Mouse (Mus musculus): Measurements from ENCODE around the gene Gm9958. TPM values are rescaled to one million over a fixed set of nuclear protein-coding genes. Genes with fewer than 3 reads are reported as not detected.

Gm9958 gene
- polyA plus RNA-seq, 1 experiment from 2014 or later: 6.4 TPM

Other genes with a start within 250 kb of the Gm9958 start
- 25.5 and 27.4 TPM in 2 replicates for gene Cox18, start 143.2 kb upstream of the Gm9958 start, polyA plus RNA-seq (2016; fragmentation: Nextera tagmentation; extraction: Ambion mirVana)
- gene Ankrd17, start 627 bp upstream of the Gm9958 start, polyA plus RNA-seq (2016; fragmentation: Nextera tagmentation; extraction: Ambion mirVana): 29.7 and 30.5 TPM in 2 replicates
- gene Alb, start 93.7 kb downstream of the Gm9958 start, polyA plus RNA-seq (2016; fragmentation: Nextera tagmentation; extraction: Ambion mirVana): 0.81 and 1.4 TPM in 2 replicates
- gene Afp, start 123.5 kb downstream of the Gm9958 start, polyA plus RNA-seq (2016; fragmentation: Nextera tagmentation; extraction: Ambion mirVana): 2.6 and 5.0 TPM in 2 replicates
- not detected in 2 replicates for gene Afm, start 151.7 kb downstream of the Gm9958 start, polyA plus RNA-seq (2016; fragmentation: Nextera tagmentation; extraction: Ambion mirVana)
- not detected in 2 replicates for gene 5830473C10Rik, start 193.9 kb downstream of the Gm9958 start, polyA plus RNA-seq (2016; fragmentation: Nextera tagmentation; extraction: Ambion mirVana)